Mouse (Mus musculus) MEL (cell line): ENCODE results near the gene Zbp1. TPM values are rescaled to one million over a fixed set of nuclear protein-coding genes. Genes with fewer than 3 reads are reported as not detected.

ENCODE experiments used
- DNase-seq: peaks from one replicate; pipeline ENCODE4 v3.0.0; 2011; ENCODE audit warnings: low read depth, low spot score
- H3K27ac ChIP-seq: 2 replicates; pipeline ENCODE4 v1.5.1; 2012; ENCODE audit warnings: low read depth, mild to moderate bottlenecking, control low read depth, low read length, moderate library complexity; ENCODE audit not compliant: control insufficient read depth
- H3K27me3 ChIP-seq, 2 experiments: fragments of 150-350 bp in 1 of 2; sonication (generic) in 1 of 2; 2 replicates each; pipeline ENCODE4 v1.6.1; 2012; ENCODE audit warnings: low read length in 2 of 2, mild to moderate bottlenecking in 2 of 2, improper control_type of control experiment in 1 of 2, moderate library complexity in 1 of 2; ENCODE audit not compliant: insufficient read depth in 2 of 2, control insufficient read depth in 1 of 2
- H3K36me3 ChIP-seq, 2 experiments: 2 replicates each; pipeline ENCODE4 v1.6.1; 2012 to 2014; ENCODE audit warnings: low read length in 2 of 2, improper control_type of control experiment in 1 of 2, inconsistent platforms in 1 of 2, mild to moderate bottlenecking in 1 of 2; ENCODE audit not compliant: insufficient read depth in 2 of 2, control insufficient read depth in 1 of 2
- H3K4me1 ChIP-seq, 2 experiments: fragments of 150-350 bp in 1 of 2; sonication (generic) in 1 of 2; 2 replicates each; pipeline ENCODE4 v1.6.1; 2012; ENCODE audit warnings: low read length in 2 of 2, improper control_type of control experiment in 1 of 2, mild to moderate bottlenecking in 1 of 2; ENCODE audit not compliant: insufficient read depth in 2 of 2, control insufficient read depth in 1 of 2
- H3K4me3 ChIP-seq, 2 experiments: fragments of 150-350 bp in 1 of 2; sonication (generic) in 1 of 2; 2 replicates each; pipeline ENCODE4 v1.5.1; 2012; ENCODE audit warnings: low read depth in 2 of 2, low read length in 2 of 2, mild to moderate bottlenecking in 2 of 2, moderate library complexity in 2 of 2, control low read depth in 1 of 2, improper control_type of control experiment in 1 of 2; ENCODE audit not compliant: control insufficient read depth in 1 of 2, insufficient read depth in 1 of 2
- H3K79me2 ChIP-seq: 2 replicates; pipeline ENCODE4 v1.6.1; 2012; ENCODE audit warnings: mild to moderate bottlenecking, low read length, moderate library complexity; ENCODE audit not compliant: control insufficient read depth, poor library complexity, insufficient read depth
- H3K9ac ChIP-seq: 2 replicates; pipeline ENCODE4 v1.6.1; 2012; ENCODE audit warnings: low read depth, mild to moderate bottlenecking, control low read depth, low read length, moderate library complexity; ENCODE audit not compliant: control insufficient read depth, poor library complexity, severe bottlenecking
- H3K9me3 ChIP-seq: fragments of 150-350 bp; sonication (generic); replicated peaks from 2 replicates; pipeline ENCODE4 v1.6.1; 2012; ENCODE audit warnings: mild to moderate bottlenecking, low read length, improper control_type of control experiment, moderate library complexity; ENCODE audit not compliant: insufficient read depth
- BHLHE40 ChIP-seq: IDR thresholded peaks from 2 replicates; pipeline ENCODE4 v1.6.1; 2012; ENCODE audit warnings: low read depth, mild to moderate bottlenecking, inconsistent platforms, low read length, improper control_type of control experiment, borderline replicate concordance
- CTCF ChIP-seq, 3 experiments: IDR thresholded peaks in 2 of 3; conservative IDR thresholded peaks in 1 of 3; 2 replicates each; pipeline ENCODE4 v1.5.1; 2011 to 2012; ENCODE audit warnings: low read length in 3 of 3, low read depth in 2 of 3, mild to moderate bottlenecking in 2 of 3, improper control_type of control experiment in 1 of 3, inconsistent platforms in 1 of 3, mixed read lengths in 1 of 3, moderate library complexity in 1 of 3; ENCODE audit not compliant: control insufficient read depth in 1 of 3, insufficient read depth in 1 of 3, poor library complexity in 1 of 3, severe bottlenecking in 1 of 3
- EP300 ChIP-seq, 2 experiments: IDR thresholded peaks; 2 replicates each; pipeline ENCODE4 v1.6.1; 2011; ENCODE audit warnings: improper control_type of control experiment in 2 of 2, low read length in 2 of 2, low read depth in 1 of 2, mild to moderate bottlenecking in 1 of 2
- GABPA ChIP-seq: IDR thresholded peaks from 2 replicates; pipeline ENCODE4 v1.6.1; 2012; ENCODE audit warnings: low read depth, mild to moderate bottlenecking, inconsistent platforms, low read length, improper control_type of control experiment, moderate library complexity
- GATA1 ChIP-seq: IDR thresholded peaks from 2 replicates; pipeline ENCODE4 v1.6.1; 2011; ENCODE audit warnings: low read depth, low read length, improper control_type of control experiment
- HCFC1 ChIP-seq: IDR thresholded peaks from 2 replicates; pipeline ENCODE4 v1.6.1; 2012; ENCODE audit warnings: low read depth, mild to moderate bottlenecking, inconsistent platforms, low read length, improper control_type of control experiment, moderate library complexity
- KAT2A ChIP-seq: conservative IDR thresholded peaks from 2 replicates; pipeline ENCODE4 v1.6.1; 2012; ENCODE audit warnings: low read depth, low read length, improper control_type of control experiment, inconsistent platforms
- MAFK ChIP-seq: IDR thresholded peaks from 2 replicates; pipeline ENCODE4 v1.6.1; 2011; ENCODE audit warnings: low read depth, mild to moderate bottlenecking, low read length, improper control_type of control experiment, borderline replicate concordance
- MAX ChIP-seq: IDR thresholded peaks from 2 replicates; pipeline ENCODE4 v1.6.1; 2011; ENCODE audit warnings: low read length, improper control_type of control experiment
- MAZ ChIP-seq: IDR thresholded peaks from 2 replicates; pipeline ENCODE4 v1.6.1; 2012; ENCODE audit warnings: low read depth, mild to moderate bottlenecking, inconsistent platforms, low read length, improper control_type of control experiment
- MXI1 ChIP-seq: IDR thresholded peaks from 2 replicates; pipeline ENCODE4 v1.6.1; 2011; ENCODE audit warnings: mild to moderate bottlenecking, low read depth, low read length, improper control_type of control experiment
- MYC ChIP-seq: IDR thresholded peaks from 2 replicates; pipeline ENCODE4 v1.6.1; 2011; ENCODE audit warnings: low read depth, mild to moderate bottlenecking, low read length, improper control_type of control experiment, moderate library complexity
- NELFE ChIP-seq: IDR thresholded peaks from 2 replicates; pipeline ENCODE4 v1.6.1; 2011; ENCODE audit warnings: low read depth, low read length, improper control_type of control experiment
- NRF1 ChIP-seq: IDR thresholded peaks from 2 replicates; pipeline ENCODE4 v1.6.1; 2014; ENCODE audit warnings: low read depth, mild to moderate bottlenecking, inconsistent platforms, low read length, improper control_type of control experiment, moderate library complexity; ENCODE audit not compliant: poor library complexity, insufficient read depth, severe bottlenecking
- POLR2A ChIP-seq, 2 experiments: IDR thresholded peaks; 2 replicates each; pipeline ENCODE4 v1.6.1; 2011 to 2012; ENCODE audit warnings: low read length in 2 of 2, mild to moderate bottlenecking in 2 of 2, control low read depth in 1 of 2, improper control_type of control experiment in 1 of 2, low read depth in 1 of 2, moderate library complexity in 1 of 2; ENCODE audit not compliant: control insufficient read depth in 1 of 2, insufficient read depth in 1 of 2, poor library complexity in 1 of 2
- POLR2AphosphoS2 ChIP-seq: IDR thresholded peaks from 2 replicates; pipeline ENCODE4 v1.6.1; 2011; ENCODE audit warnings: low read length, improper control_type of control experiment
- POLR2AphosphoS5 ChIP-seq: IDR thresholded peaks from 2 replicates; pipeline ENCODE4 v1.6.1; 2012; ENCODE audit warnings: low read depth, borderline replicate concordance, mild to moderate bottlenecking, inconsistent platforms, low read length, moderate library complexity, mixed read lengths
- RCOR1 ChIP-seq: IDR thresholded peaks from 2 replicates; pipeline ENCODE4 v1.6.1; 2012; ENCODE audit warnings: low read depth, mild to moderate bottlenecking, inconsistent platforms, low read length, improper control_type of control experiment
- TAL1 ChIP-seq: IDR thresholded peaks from 2 replicates; pipeline ENCODE4 v1.6.1; 2012; ENCODE audit warnings: mild to moderate bottlenecking, inconsistent platforms, low read length, moderate library complexity, mixed read lengths
- USF1 ChIP-seq: IDR thresholded peaks from 2 replicates; pipeline ENCODE4 v1.6.1; 2014; ENCODE audit warnings: low read depth, mild to moderate bottlenecking, inconsistent platforms, low read length, improper control_type of control experiment, moderate library complexity
- USF2 ChIP-seq, 2 experiments: IDR thresholded peaks; 2 replicates each; pipeline ENCODE4 v1.6.1; 2011 to 2012; ENCODE audit warnings: improper control_type of control experiment in 2 of 2, low read length in 2 of 2, borderline replicate concordance in 1 of 2, inconsistent platforms in 1 of 2, low read depth in 1 of 2, mild to moderate bottlenecking in 1 of 2; ENCODE audit not compliant: insufficient read depth in 1 of 2
- ZC3H11A ChIP-seq: IDR thresholded peaks from 2 replicates; pipeline ENCODE4 v1.6.1; 2012; ENCODE audit warnings: low read depth, mild to moderate bottlenecking, inconsistent platforms, low read length, improper control_type of control experiment
- ZMIZ1 ChIP-seq: IDR thresholded peaks from 2 replicates; pipeline ENCODE4 v1.6.1; 2012; ENCODE audit warnings: low read depth, mild to moderate bottlenecking, inconsistent platforms, low read length, improper control_type of control experiment, moderate library complexity
- ZNF384 ChIP-seq: IDR thresholded peaks from 2 replicates; pipeline ENCODE4 v1.6.1; 2012; ENCODE audit warnings: low read depth, mild to moderate bottlenecking, inconsistent platforms, low read length, improper control_type of control experiment
- polyA plus RNA-seq, 2 experiments: library from polyadenylated mRNA; stranded (reverse) in 1 of 2; unstranded in 1 of 2; fragments of >175 nt in 1 of 2; fragments of >200 nt in 1 of 2; gene quantifications; 2 replicates each; pipeline versions ENCODE4 v1.2.1 to v1.2.4; 2012; ENCODE audit warnings: low replicate concordance in 2 of 2, low read depth in 1 of 2; ENCODE audit not compliant: insufficient read length in 2 of 2, insufficient read depth in 1 of 2, missing spikeins in 1 of 2
- total RNA-seq: library from RNA; depleted of rRNA; stranded (reverse); fragments of 300-350 nt; gene quantifications from 2 replicates; pipeline ENCODE4 v1.2.3, GENCODE M21; 2012

Zbp1 gene
- total and polyA plus RNA-seq, 3 experiments, result not detected

DNA sequence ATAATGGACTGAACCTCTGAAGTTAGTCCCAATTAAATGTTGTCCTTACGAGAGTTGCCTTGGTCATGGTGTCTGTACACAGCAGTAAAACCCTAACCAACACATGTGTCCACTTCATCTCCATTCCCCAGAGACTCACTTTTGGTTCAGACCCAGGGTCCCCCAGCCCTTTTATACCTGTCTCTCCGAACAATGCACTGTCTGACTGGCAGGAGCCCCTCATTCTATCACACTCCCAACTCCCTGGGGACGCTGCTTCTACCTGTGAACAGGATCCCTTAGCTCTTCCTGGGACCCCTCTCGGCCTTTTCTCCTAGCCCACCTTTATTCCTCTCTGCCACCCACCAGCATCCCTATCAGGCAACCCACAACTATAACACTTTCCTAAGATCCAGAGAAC lies 23.9 kb downstream of the Zbp1 start:
- TF ChIP-seq GATA1 (no peak), EP300 (IDR thresholded peaks at IDR 0.05; ENCODE audit: low read depth in 1 of 2, low read length in 2 of 2) (no peak), MAFK (no peak), KAT2A (no peak), MAZ (no peak), GABPA (no peak), MXI1 (no peak), CTCF (IDR thresholded peaks at IDR 0.05 in 2 of 3, conservative IDR thresholded peaks at IDR 0.05 in 1 of 3; ENCODE audit: control insufficient read depth in 1 of 3, insufficient read depth in 1 of 3, low read depth in 2 of 3, low read length in 3 of 3, poor library complexity in 1 of 3, severe bottlenecking in 1 of 3) (no peak), USF1 (no peak), ZNF384 (no peak), ZC3H11A (no peak), BHLHE40 (no peak), POLR2A (IDR thresholded peaks at IDR 0.05; ENCODE audit: control insufficient read depth in 1 of 2, insufficient read depth in 1 of 2, low read depth in 1 of 2, low read length in 2 of 2, poor library complexity in 1 of 2) (no peak)
- H3K4me3 ChIP-seq, result no peak overlapping the region

DNA sequence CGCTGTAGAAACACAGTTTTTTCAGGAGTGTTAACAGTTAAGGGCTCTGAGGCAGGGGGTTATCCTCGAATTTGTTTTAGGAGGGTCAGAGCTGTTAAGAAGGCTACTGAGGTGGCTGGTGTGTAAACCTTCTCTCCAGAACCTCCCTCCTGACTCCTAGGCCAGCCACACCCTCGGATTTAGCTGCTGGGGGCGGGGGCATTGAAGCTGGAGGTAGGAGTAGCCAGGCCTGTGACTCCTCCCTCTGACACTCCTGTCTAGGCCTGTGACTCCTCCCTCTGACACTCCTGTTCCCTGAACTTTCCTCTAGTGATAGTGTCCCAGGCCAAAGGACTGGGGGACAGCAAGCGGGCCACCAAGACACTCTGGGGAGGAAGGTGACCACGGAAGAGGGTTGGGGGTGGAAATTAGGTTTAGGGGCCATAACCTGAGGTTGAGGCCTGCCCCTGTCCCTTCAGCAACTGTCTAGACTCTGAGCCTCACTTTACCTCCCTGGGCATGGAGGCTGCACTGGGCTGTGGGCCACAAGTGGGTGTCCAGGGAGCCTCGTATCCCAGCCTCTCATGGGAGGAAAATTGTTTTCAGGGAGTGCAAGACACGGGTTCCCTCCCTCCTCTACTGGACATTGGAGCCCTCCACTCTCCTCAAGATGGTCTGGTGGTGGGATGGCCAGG lies 31.4 kb downstream of the Zbp1 start:
- H3K27me3 ChIP-seq, result no peaks in the 10 kb centered on the region
- no peak overlapping the region for H3K27ac ChIP-seq
- DNase-seq, result no peak
- no peak overlapping the region for H3K9ac ChIP-seq
- no peaks in the 10 kb centered on the region for H3K4me1 ChIP-seq
- H3K4me3 ChIP-seq, result no peak overlapping the region
- H3K79me2 ChIP-seq, result no peaks in the 10 kb centered on the region
- H3K36me3 ChIP-seq, result no peaks in the 10 kb centered on the region
- TF ChIP-seq MXI1 (no peak), CTCF (IDR thresholded peaks at IDR 0.05 in 2 of 3, conservative IDR thresholded peaks at IDR 0.05 in 1 of 3; ENCODE audit: control insufficient read depth in 1 of 3, insufficient read depth in 1 of 3, low read depth in 2 of 3, low read length in 3 of 3, poor library complexity in 1 of 3, severe bottlenecking in 1 of 3) (no peak), POLR2AphosphoS2 (no peak), MAFK (no peak), MAX (no peak), EP300 (IDR thresholded peaks at IDR 0.05; ENCODE audit: low read depth in 1 of 2, low read length in 2 of 2) (no peak), NRF1 (no peak), NELFE (no peak), USF2 (IDR thresholded peaks at IDR 0.05; ENCODE audit: borderline replicate concordance in 1 of 2, insufficient read depth in 1 of 2, low read depth in 1 of 2, low read length in 2 of 2) (no peak), KAT2A (no peak), MYC (no peak), ZNF384 (no peak), HCFC1 (no peak), ZMIZ1 (no peak), MAZ (no peak), RCOR1 (no peak), GATA1 (no peak), TAL1 (no peak), POLR2AphosphoS5 (no peak)
- no peaks in the 10 kb centered on the region for H3K9me3 ChIP-seq

More for the DNA sequence above, 23.9 kb downstream of the Zbp1 start:
- DNase-seq, result no peak
- H3K9me3 ChIP-seq, result no peaks in the 10 kb centered on the region
- H3K9ac ChIP-seq, result no peak overlapping the region
- no peaks in the 10 kb centered on the region for H3K4me1 ChIP-seq
- no peaks in the 10 kb centered on the region for H3K27me3 ChIP-seq
- H3K79me2 ChIP-seq, result no peaks in the 10 kb centered on the region
- no peaks in the 10 kb centered on the region for H3K36me3 ChIP-seq
- no peak overlapping the region for H3K27ac ChIP-seq
